Mouse (Mus musculus) regulatory T cell (primary cell): ENCODE measurements around the gene Map4k5.

ENCODE experiments used
- in situ Hi-C: fragments of 300-600 bp; cut with MboI, MseI; formaldehyde crosslinking; loops from one replicate; pipeline ENCODE4 v1.15.1; 2025; ENCODE audit warnings: high pct_unique_total_duplicates

The Map4k5 gene

GRCm38 (mm10) chr12:69843531-69844445, 49.2 kb downstream of the Map4k5 start:
- in situ Hi-C loops: no loop called here

GRCm38 (mm10) chr12:69838376-69838775, 54.6 kb downstream of the Map4k5 start:
- in situ Hi-C loops: loop anchor here (5.0 kb wide), 1 partner anchor 56 kb away; no protein-coding TSS in a partner anchor

- in situ Hi-C loops: no loop called here
Observed at GRCm38 (mm10) chr12:69833982-69834604, 58.9 kb downstream of the Map4k5 start.

- in situ Hi-C loops: no loop called here
Observed at GRCm38 (mm10) chr12:69831239-69831910, 61.6 kb downstream of the Map4k5 start.

GRCm38 (mm10) chr12:69828214-69828613, 64.8 kb downstream of the Map4k5 start:
- in situ Hi-C loops: no loop called here

- in situ Hi-C loops: no loop called here
Observed at GRCm38 (mm10) chr12:69824881-69825597, 68.0 kb downstream of the Map4k5 start.

- in situ Hi-C loops: no loop called here
Observed at GRCm38 (mm10) chr12:69814272-69814671, 78.7 kb downstream of the Map4k5 start.

GRCm38 (mm10) chr12:69813596-69813995, 79.4 kb downstream of the Map4k5 start:
- in situ Hi-C loops: no loop called here

- in situ Hi-C loops: no loop called here
Observed at GRCm38 (mm10) chr12:69812986-69813385, 80.0 kb downstream of the Map4k5 start.

GRCm38 (mm10) chr12:69811976-69812375, 81.0 kb downstream of the Map4k5 start:
- in situ Hi-C loops: no loop called here

- in situ Hi-C loops: no loop called here
Observed at GRCm38 (mm10) chr12:69809439-69809838, 83.6 kb downstream of the Map4k5 start.

GRCm38 (mm10) chr12:69807399-69807985, 85.5 kb downstream of the Map4k5 start:
- in situ Hi-C loops: no loop called here

- in situ Hi-C loops: no loop called here
Observed at GRCm38 (mm10) chr12:69805148-69805547, 87.9 kb downstream of the Map4k5 start.

GRCm38 (mm10) chr12:69804393-69805070, 88.5 kb downstream of the Map4k5 start:
- in situ Hi-C loops: no loop called here

GRCm38 (mm10) chr12:69803196-69803595, 89.8 kb downstream of the Map4k5 start:
- in situ Hi-C loops: no loop called here

GRCm38 (mm10) chr12:69800586-69800985, 92.4 kb downstream of the Map4k5 start:
- in situ Hi-C loops: no loop called here

GRCm38 (mm10) chr12:69796311-69796710, 96.7 kb downstream of the Map4k5 start:
- in situ Hi-C loops: no loop called here

GRCm38 (mm10) chr12:69790530-69791505, 102.2 kb downstream of the Map4k5 start, which contains the start of gene Cdkl1:
Gene Cdkl1, minus strand, starts transcription at chr12:69791267.
- in situ Hi-C loops: no loop called here

- in situ Hi-C loops: no loop called here
Observed at GRCm38 (mm10) chr12:69789766-69790529, 103.1 kb downstream of the Map4k5 start.
